Mouse (Mus musculus): Measurements from ENCODE around the gene Kank1.

Gene Kank1

DNA sequence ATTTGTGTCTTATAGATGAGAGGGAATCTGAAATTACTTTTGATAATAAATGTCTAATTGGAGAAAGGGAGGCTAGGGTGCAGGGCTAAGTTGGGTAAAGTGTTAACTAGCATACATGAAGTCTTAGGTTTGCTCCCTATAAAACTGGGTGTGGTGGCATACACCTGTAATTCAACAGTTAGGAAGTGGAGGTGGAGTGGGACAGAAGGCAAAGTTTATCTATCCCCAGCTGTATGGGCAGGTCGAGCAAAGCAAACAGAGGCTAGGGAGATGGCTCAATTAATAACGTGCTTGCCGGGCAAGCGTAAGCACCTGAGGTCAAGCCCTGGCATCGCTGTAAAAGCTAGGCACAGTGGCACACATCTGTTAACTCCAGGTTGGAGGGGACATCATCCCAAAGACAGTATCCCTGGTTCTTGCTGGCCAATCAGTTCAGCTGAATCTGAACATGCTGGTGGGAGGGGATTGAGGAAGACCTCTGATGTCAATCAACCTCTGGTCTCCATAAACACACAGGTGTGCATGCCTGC is 54.3 kb downstream of the Kank1 start:
- no peaks in the 10 kb centered on the region for H3K9me3 ChIP-seq (ENCODE audit: low read length)

DNA sequence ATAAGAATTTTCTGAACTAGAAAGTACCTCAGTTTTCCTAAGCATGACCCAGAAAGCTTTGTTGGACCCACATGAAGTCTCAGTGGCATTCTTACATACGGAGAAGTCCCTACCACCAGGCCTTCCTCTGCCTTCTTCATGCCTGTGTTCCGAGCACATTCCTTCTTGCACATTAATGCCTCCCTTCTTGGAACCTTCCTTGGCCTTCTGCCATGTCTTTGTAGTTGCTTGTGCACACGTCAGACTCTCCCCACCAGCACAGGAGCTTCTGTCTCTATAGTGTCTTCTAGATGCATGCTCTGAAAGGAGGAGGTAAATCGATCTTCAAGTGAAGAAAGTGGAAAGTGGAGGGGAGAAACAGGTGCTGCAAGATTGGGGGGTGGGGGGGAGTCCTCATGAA is 58.4 kb downstream of the Kank1 start:
- no peaks in the 10 kb centered on the region for H3K27me3 ChIP-seq (ENCODE audit: insufficient read depth, low read length)
- peaks cover 15% of the 10 kb centered on the region for H3K4me1 ChIP-seq (replicated peaks; ENCODE audit: low read depth, low read length)
- TF ChIP-seq POU5F1 (IDR thresholded peaks at IDR 0.05; ENCODE audit: borderline replicate concordance, low read length) (no peak), NANOG (IDR thresholded peaks at IDR 0.05; ENCODE audit: borderline replicate concordance, low read length) (no peak), CTCF (conservative IDR thresholded peaks at IDR 0.05; ENCODE audit: low read length) (no peak)
- H3K9me3 ChIP-seq (ENCODE audit: low read length): no peaks in the 10 kb centered on the region
- H3K4me3 ChIP-seq (replicated peaks; ENCODE audit: low read length): no peak overlapping the region
- no peaks in the 10 kb centered on the region for H3K36me3 ChIP-seq (ENCODE audit: insufficient read depth, low read length)

More for the DNA sequence above, 54.3 kb downstream of the Kank1 start:
- TF ChIP-seq POU5F1 (IDR thresholded peaks at IDR 0.05; ENCODE audit: borderline replicate concordance, low read length) (no peak), CTCF (conservative IDR thresholded peaks at IDR 0.05; ENCODE audit: low read length) (no peak), NANOG (IDR thresholded peaks at IDR 0.05; ENCODE audit: borderline replicate concordance, low read length) (no peak)
- Histone ChIP-seq H3K36me3 (ENCODE audit: insufficient read depth, low read length) (no peaks in the 10 kb centered on the region), H3K27me3 (ENCODE audit: insufficient read depth, low read length) (no peaks in the 10 kb centered on the region), H3K4me1 (replicated peaks; ENCODE audit: low read depth, low read length) (no peaks in the 10 kb centered on the region; the same call in 1 of the 2 replicates), H3K4me3 (replicated peaks; ENCODE audit: low read length) (no peak overlapping the region)

GRCm38 (mm10) chr19:25297269-25297668 is 60.5 kb downstream of the Kank1 start:
- Histone ChIP-seq H3K4me1 (replicated peaks; ENCODE audit: low read depth, low read length) (peaks cover 18% of the 10 kb centered on the region), H3K4me3 (replicated peaks; ENCODE audit: low read length) (no peak overlapping the region), H3K36me3 (ENCODE audit: insufficient read depth, low read length) (no peaks in the 10 kb centered on the region), H3K9me3 (ENCODE audit: low read length) (no peaks in the 10 kb centered on the region), H3K27me3 (ENCODE audit: insufficient read depth, low read length) (no peaks in the 10 kb centered on the region)
- TF ChIP-seq CTCF (conservative IDR thresholded peaks at IDR 0.05; ENCODE audit: low read length) (no peak), NANOG (IDR thresholded peaks at IDR 0.05; ENCODE audit: borderline replicate concordance, low read length) (no peak), POU5F1 (IDR thresholded peaks at IDR 0.05; ENCODE audit: borderline replicate concordance, low read length) (no peak)

- TF ChIP-seq CTCF (conservative IDR thresholded peaks at IDR 0.05; ENCODE audit: low read length) (no peak), NANOG (IDR thresholded peaks at IDR 0.05; ENCODE audit: borderline replicate concordance, low read length) (no peak), POU5F1 (IDR thresholded peaks at IDR 0.05; ENCODE audit: borderline replicate concordance, low read length) (no peak)
- no peaks in the 10 kb centered on the region for H3K27me3 ChIP-seq (ENCODE audit: insufficient read depth, low read length)
- peaks cover 29% of the 10 kb centered on the region for H3K4me1 ChIP-seq (replicated peaks; ENCODE audit: low read depth, low read length)
- H3K4me3 ChIP-seq (replicated peaks; ENCODE audit: low read length): no peak overlapping the region
- no peaks in the 10 kb centered on the region for H3K36me3 ChIP-seq (ENCODE audit: insufficient read depth, low read length)
- no peaks in the 10 kb centered on the region for H3K9me3 ChIP-seq (ENCODE audit: low read length)
Measured at GRCm38 (mm10) chr19:25299852-25300670, 63.3 kb downstream of the Kank1 start.

- no peaks in the 10 kb centered on the region for H3K27me3 ChIP-seq (ENCODE audit: insufficient read depth, low read length)
- no peak overlapping the region for H3K4me3 ChIP-seq (replicated peaks; ENCODE audit: low read length)
- H3K9me3 ChIP-seq (ENCODE audit: low read length): no peaks in the 10 kb centered on the region
- TF ChIP-seq POU5F1 (IDR thresholded peaks at IDR 0.05; ENCODE audit: borderline replicate concordance, low read length): no peak
- no peak for TF ChIP-seq CTCF (conservative IDR thresholded peaks at IDR 0.05; ENCODE audit: low read length)
- TF ChIP-seq NANOG (IDR thresholded peaks at IDR 0.05; ENCODE audit: borderline replicate concordance, low read length): no peak
- H3K4me1 ChIP-seq (replicated peaks; ENCODE audit: low read depth, low read length): peaks cover 32% of the 10 kb centered on the region
- no peaks in the 10 kb centered on the region for H3K36me3 ChIP-seq (ENCODE audit: insufficient read depth, low read length)
Measured at GRCm38 (mm10) chr19:25301189-25301588, 64.4 kb downstream of the Kank1 start.

DNA sequence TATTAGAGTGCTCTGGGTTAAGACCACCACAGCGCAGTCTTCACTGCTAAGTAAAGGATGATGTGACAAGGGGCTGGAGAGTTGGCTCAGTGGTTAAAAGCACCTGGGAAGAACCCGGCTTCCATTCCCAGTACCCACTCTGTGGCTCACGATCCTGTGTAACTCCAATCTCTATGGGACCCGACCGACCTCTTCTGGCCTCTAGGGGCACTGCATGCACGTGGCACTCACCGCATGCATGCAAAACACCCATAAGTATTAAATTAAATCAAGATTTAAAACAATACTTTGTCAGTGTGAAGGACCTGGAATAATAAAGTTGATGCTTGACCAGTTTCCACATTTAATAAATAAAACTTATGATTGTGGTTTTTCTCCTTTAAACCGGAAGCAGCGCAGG is 69.5 kb downstream of the Kank1 start:
- H3K4me1 ChIP-seq (replicated peaks; ENCODE audit: low read depth, low read length): peaks cover 24% of the 10 kb centered on the region
- no peaks in the 10 kb centered on the region for H3K36me3 ChIP-seq (ENCODE audit: insufficient read depth, low read length)
- no peaks in the 10 kb centered on the region for H3K9me3 ChIP-seq (ENCODE audit: low read length)
- no peaks in the 10 kb centered on the region for H3K27me3 ChIP-seq (ENCODE audit: insufficient read depth, low read length)
- no peak overlapping the region for H3K4me3 ChIP-seq (replicated peaks; ENCODE audit: low read length)
- TF ChIP-seq NANOG (IDR thresholded peaks at IDR 0.05; ENCODE audit: borderline replicate concordance, low read length): no peak
- peak; percentile 93 for TF ChIP-seq CTCF (conservative IDR thresholded peaks at IDR 0.05; ENCODE audit: low read length)

DNA sequence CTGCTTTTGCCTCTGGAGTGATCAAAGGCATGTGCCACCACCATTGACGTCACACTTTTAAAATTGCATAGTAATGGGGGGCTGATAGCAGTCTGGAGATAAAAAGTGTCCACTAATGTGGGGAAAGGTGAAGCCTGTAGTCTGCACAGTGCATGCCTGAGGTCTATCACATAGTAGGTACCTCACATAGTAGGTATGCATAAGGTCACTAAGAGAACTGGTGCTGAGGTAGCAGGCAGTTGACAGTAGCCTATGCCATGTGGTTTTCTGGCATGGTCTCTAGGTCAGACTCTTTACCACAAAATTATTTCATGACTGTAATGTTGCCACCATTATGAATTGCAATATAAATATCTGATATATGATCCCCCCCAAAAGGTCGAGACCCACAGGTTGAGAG is 71.4 kb downstream of the Kank1 start:
- no peaks in the 10 kb centered on the region for H3K36me3 ChIP-seq (ENCODE audit: insufficient read depth, low read length)
- H3K4me3 ChIP-seq (replicated peaks; ENCODE audit: low read length): no peak overlapping the region

DNA sequence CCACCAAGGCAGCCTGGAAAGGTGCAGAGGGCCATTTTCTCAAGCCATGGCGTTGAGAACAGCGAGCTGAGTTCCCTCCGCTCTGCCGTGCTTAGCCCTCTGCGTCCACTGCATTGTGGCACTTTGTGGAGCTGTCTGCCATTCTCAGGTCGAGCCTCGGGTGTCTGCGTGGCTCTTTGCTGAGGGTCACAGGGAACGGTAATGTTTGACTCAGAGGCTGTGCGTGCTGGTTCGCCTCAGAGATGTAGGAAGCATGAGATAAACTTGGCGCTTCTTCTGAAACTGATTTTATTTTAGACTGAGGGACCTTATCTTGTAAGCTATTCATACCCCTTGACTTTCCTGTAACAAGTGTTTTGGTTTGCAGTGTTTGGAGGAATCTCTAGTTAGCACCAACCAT is 72.0 kb downstream of the Kank1 start:
- Histone ChIP-seq H3K27me3 (ENCODE audit: insufficient read depth, low read length) (no peaks in the 10 kb centered on the region), H3K4me3 (replicated peaks; ENCODE audit: low read length) (peak overlapping the region; percentile 54), H3K9me3 (ENCODE audit: low read length) (no peaks in the 10 kb centered on the region), H3K36me3 (ENCODE audit: insufficient read depth, low read length) (no peaks in the 10 kb centered on the region), H3K4me1 (replicated peaks; ENCODE audit: low read depth, low read length) (peaks cover 15% of the 10 kb centered on the region)
- no peak for TF ChIP-seq NANOG (IDR thresholded peaks at IDR 0.05; ENCODE audit: borderline replicate concordance, low read length)
- no peak for TF ChIP-seq CTCF (conservative IDR thresholded peaks at IDR 0.05; ENCODE audit: low read length)
- no peak for TF ChIP-seq POU5F1 (IDR thresholded peaks at IDR 0.05; ENCODE audit: borderline replicate concordance, low read length)

More for the DNA sequence above, 71.4 kb downstream of the Kank1 start:
- peaks cover 21% of the 10 kb centered on the region for H3K4me1 ChIP-seq (replicated peaks; ENCODE audit: low read depth, low read length)
- TF ChIP-seq CTCF (conservative IDR thresholded peaks at IDR 0.05; ENCODE audit: low read length): no peak
- no peak for TF ChIP-seq NANOG (IDR thresholded peaks at IDR 0.05; ENCODE audit: borderline replicate concordance, low read length)
- no peak for TF ChIP-seq POU5F1 (IDR thresholded peaks at IDR 0.05; ENCODE audit: borderline replicate concordance, low read length)
- H3K27me3 ChIP-seq (ENCODE audit: insufficient read depth, low read length): no peaks in the 10 kb centered on the region
- H3K9me3 ChIP-seq (ENCODE audit: low read length): no peaks in the 10 kb centered on the region
